Mouse (Mus musculus): ENCODE data around the gene Atg4a. TPM values are rescaled to one million over a fixed set of nuclear protein-coding genes. Genes with fewer than 3 reads are reported as not detected.

Atg4a gene
- polyA plus RNA-seq, 1 experiment from 2014 or later: 26.9 TPM

- no peak overlapping the region for H3K9ac ChIP-seq (ENCODE audit: low read depth, low read length)
- no peaks in the 10 kb centered on the region for H3K9me3 ChIP-seq (replicated peaks; ENCODE audit: control insufficient read depth, low read length)
- H3K4me3 ChIP-seq (ENCODE audit: low read depth, low read length): no peak overlapping the region
- H3K27me3 ChIP-seq (ENCODE audit: control insufficient read depth, insufficient read depth, low read depth, low read length): peaks cover 3% of the 10 kb centered on the region; the same call in 1 of the 2 replicates
- no peak overlapping the region for H3K27ac ChIP-seq (ENCODE audit: low read length)
- ATAC-seq (ENCODE audit: low read depth): no peak
- WGBS (ENCODE audit: insufficient replicate concordance): 80% methylated on average over 1 of the region's 1 CpGs
- H3K36me3 ChIP-seq (ENCODE audit: control insufficient read depth, insufficient read depth): no peaks in the 10 kb centered on the region
- no peak overlapping the region for H3K4me2 ChIP-seq (ENCODE audit: low read depth, low read length)
- H3K4me1 ChIP-seq (ENCODE audit: control insufficient read depth, low read depth, low read length): no peaks in the 10 kb centered on the region
Measured at GRCm38 (mm10) chrX:141149705-141150104, 193.0 kb downstream of the Atg4a start.

GRCm38 (mm10) chrX:141150290-141150689, 193.6 kb downstream of the Atg4a start:
- Histone ChIP-seq H3K27me3 (ENCODE audit: control insufficient read depth, insufficient read depth, low read depth, low read length) (peaks cover 3% of the 10 kb centered on the region; the same call in 1 of the 2 replicates), H3K9ac (ENCODE audit: low read depth, low read length) (no peak overlapping the region), H3K27ac (ENCODE audit: low read length) (no peak overlapping the region), H3K4me2 (ENCODE audit: low read depth, low read length) (no peak overlapping the region), H3K36me3 (ENCODE audit: control insufficient read depth, insufficient read depth) (no peaks in the 10 kb centered on the region), H3K4me3 (ENCODE audit: low read depth, low read length) (no peak overlapping the region), H3K4me1 (ENCODE audit: control insufficient read depth, low read depth, low read length) (no peaks in the 10 kb centered on the region), H3K9me3 (replicated peaks; ENCODE audit: control insufficient read depth, low read length) (no peaks in the 10 kb centered on the region)
- no peak for ATAC-seq (ENCODE audit: low read depth)

- no peak overlapping the region for H3K9ac ChIP-seq (ENCODE audit: low read depth, low read length)
- H3K36me3 ChIP-seq (ENCODE audit: control insufficient read depth, insufficient read depth): no peaks in the 10 kb centered on the region
- ATAC-seq (ENCODE audit: low read depth): no peak
Measured at GRCm38 (mm10) chrX:141151182-141151581, 194.5 kb downstream of the Atg4a start.

GRCm38 (mm10) chrX:141156696-141157095, 200.0 kb downstream of the Atg4a start:
- Histone ChIP-seq H3K4me3 (ENCODE audit: low read depth, low read length) (no peak overlapping the region), H3K4me1 (ENCODE audit: control insufficient read depth, low read depth, low read length) (no peaks in the 10 kb centered on the region), H3K27me3 (ENCODE audit: control insufficient read depth, insufficient read depth, low read depth, low read length) (no peaks in the 10 kb centered on the region), H3K4me2 (ENCODE audit: low read depth, low read length) (no peak overlapping the region), H3K9ac (ENCODE audit: low read depth, low read length) (no peak overlapping the region), H3K36me3 (ENCODE audit: control insufficient read depth, insufficient read depth) (no peaks in the 10 kb centered on the region; the same call in 1 of the 2 replicates), H3K27ac (ENCODE audit: low read length) (no peak overlapping the region), H3K9me3 (replicated peaks; ENCODE audit: control insufficient read depth, low read length) (no peaks in the 10 kb centered on the region)
- no peak for ATAC-seq (ENCODE audit: low read depth)
- WGBS (ENCODE audit: insufficient replicate concordance): 10% methylated on average over 2 of the region's 2 CpGs

More at GRCm38 (mm10) chrX:141151182-141151581, 194.5 kb downstream of the Atg4a start:
- peaks cover 3% of the 10 kb centered on the region; the same call in 1 of the 2 replicates for H3K27me3 ChIP-seq (ENCODE audit: control insufficient read depth, insufficient read depth, low read depth, low read length)
- no peak overlapping the region for H3K27ac ChIP-seq (ENCODE audit: low read length)
- no peaks in the 10 kb centered on the region for H3K4me1 ChIP-seq (ENCODE audit: control insufficient read depth, low read depth, low read length)
- H3K4me2 ChIP-seq (ENCODE audit: low read depth, low read length): no peak overlapping the region
- H3K9me3 ChIP-seq (replicated peaks; ENCODE audit: control insufficient read depth, low read length): no peaks in the 10 kb centered on the region
- no peak overlapping the region for H3K4me3 ChIP-seq (ENCODE audit: low read depth, low read length)

- 45% methylated on average over 4 of the region's 4 CpGs for WGBS (ENCODE audit: insufficient replicate concordance)
- no peak for ATAC-seq (ENCODE audit: low read depth)
Measured at GRCm38 (mm10) chrX:141157626-141158025, 200.9 kb downstream of the Atg4a start.

GRCm38 (mm10) chrX:141158160-141158559, 201.5 kb downstream of the Atg4a start:
- Histone ChIP-seq H3K9me3 (replicated peaks; ENCODE audit: control insufficient read depth, low read length) (no peaks in the 10 kb centered on the region), H3K27me3 (ENCODE audit: control insufficient read depth, insufficient read depth, low read depth, low read length) (no peaks in the 10 kb centered on the region), H3K4me1 (ENCODE audit: control insufficient read depth, low read depth, low read length) (no peaks in the 10 kb centered on the region), H3K4me3 (ENCODE audit: low read depth, low read length) (no peak overlapping the region), H3K4me2 (ENCODE audit: low read depth, low read length) (no peak overlapping the region), H3K27ac (ENCODE audit: low read length) (no peak overlapping the region), H3K9ac (ENCODE audit: low read depth, low read length) (no peak overlapping the region), H3K36me3 (ENCODE audit: control insufficient read depth, insufficient read depth) (no peaks in the 10 kb centered on the region; the same call in 1 of the 2 replicates)
- ATAC-seq (ENCODE audit: low read depth): no peak
- 37% methylated on average over 4 of the region's 4 CpGs for WGBS (ENCODE audit: insufficient replicate concordance)

More at GRCm38 (mm10) chrX:141157626-141158025, 200.9 kb downstream of the Atg4a start:
- Histone ChIP-seq H3K27me3 (ENCODE audit: control insufficient read depth, insufficient read depth, low read depth, low read length) (no peaks in the 10 kb centered on the region), H3K27ac (ENCODE audit: low read length) (no peak overlapping the region), H3K9ac (ENCODE audit: low read depth, low read length) (no peak overlapping the region), H3K36me3 (ENCODE audit: control insufficient read depth, insufficient read depth) (no peaks in the 10 kb centered on the region; the same call in 1 of the 2 replicates), H3K4me3 (ENCODE audit: low read depth, low read length) (no peak overlapping the region), H3K9me3 (replicated peaks; ENCODE audit: control insufficient read depth, low read length) (no peaks in the 10 kb centered on the region), H3K4me1 (ENCODE audit: control insufficient read depth, low read depth, low read length) (no peaks in the 10 kb centered on the region), H3K4me2 (ENCODE audit: low read depth, low read length) (no peak overlapping the region)

GRCm38 (mm10) chrX:141160371-141160770, 203.7 kb downstream of the Atg4a start:
- 63% methylated on average over 3 of the region's 3 CpGs for WGBS (ENCODE audit: insufficient replicate concordance)
- H3K4me3 ChIP-seq (ENCODE audit: low read depth, low read length): no peak overlapping the region
- no peaks in the 10 kb centered on the region; the same call in 1 of the 2 replicates for H3K36me3 ChIP-seq (ENCODE audit: control insufficient read depth, insufficient read depth)

GRCm38 (mm10) chrX:141165067-141165466, 208.4 kb downstream of the Atg4a start:
- H3K4me1 ChIP-seq (ENCODE audit: control insufficient read depth, low read depth, low read length): no peaks in the 10 kb centered on the region
- H3K9ac ChIP-seq (ENCODE audit: low read depth, low read length): no peak overlapping the region
- no peak overlapping the region for H3K4me2 ChIP-seq (ENCODE audit: low read depth, low read length)
- no peaks in the 10 kb centered on the region for H3K27me3 ChIP-seq (ENCODE audit: control insufficient read depth, insufficient read depth, low read depth, low read length)
- no peak for ATAC-seq (ENCODE audit: low read depth)
- H3K4me3 ChIP-seq (ENCODE audit: low read depth, low read length): no peak overlapping the region
- no peaks in the 10 kb centered on the region for H3K9me3 ChIP-seq (replicated peaks; ENCODE audit: control insufficient read depth, low read length)
- 68% methylated on average over 4 of the region's 4 CpGs for WGBS (ENCODE audit: insufficient replicate concordance)
- no peak overlapping the region for H3K27ac ChIP-seq (ENCODE audit: low read length)
- no peaks in the 10 kb centered on the region for H3K36me3 ChIP-seq (ENCODE audit: control insufficient read depth, insufficient read depth)

More at GRCm38 (mm10) chrX:141160371-141160770, 203.7 kb downstream of the Atg4a start:
- no peak overlapping the region for H3K27ac ChIP-seq (ENCODE audit: low read length)
- no peaks in the 10 kb centered on the region for H3K4me1 ChIP-seq (ENCODE audit: control insufficient read depth, low read depth, low read length)
- H3K9me3 ChIP-seq (replicated peaks; ENCODE audit: control insufficient read depth, low read length): no peaks in the 10 kb centered on the region
- no peak for ATAC-seq (ENCODE audit: low read depth)
- H3K9ac ChIP-seq (ENCODE audit: low read depth, low read length): no peak overlapping the region
- no peaks in the 10 kb centered on the region for H3K27me3 ChIP-seq (ENCODE audit: control insufficient read depth, insufficient read depth, low read depth, low read length)
- H3K4me2 ChIP-seq (ENCODE audit: low read depth, low read length): no peak overlapping the region

- WGBS (ENCODE audit: insufficient replicate concordance): 37% methylated on average over 7 of the region's 7 CpGs
- Histone ChIP-seq H3K4me2 (ENCODE audit: low read depth, low read length) (no peak overlapping the region), H3K36me3 (ENCODE audit: control insufficient read depth, insufficient read depth) (no peaks in the 10 kb centered on the region), H3K4me1 (ENCODE audit: control insufficient read depth, low read depth, low read length) (no peaks in the 10 kb centered on the region), H3K9ac (ENCODE audit: low read depth, low read length) (no peak overlapping the region), H3K9me3 (replicated peaks; ENCODE audit: control insufficient read depth, low read length) (no peaks in the 10 kb centered on the region), H3K4me3 (ENCODE audit: low read depth, low read length) (no peak overlapping the region), H3K27ac (ENCODE audit: low read length) (no peak overlapping the region), H3K27me3 (ENCODE audit: control insufficient read depth, insufficient read depth, low read depth, low read length) (no peaks in the 10 kb centered on the region; the same call in 1 of the 2 replicates)
- ATAC-seq (ENCODE audit: low read depth): no peak
Measured at GRCm38 (mm10) chrX:141175353-141175752, 218.6 kb downstream of the Atg4a start.
